Mouse (Mus musculus): Measurements from ENCODE around the gene Ccl1.

The Ccl1 gene

DNA sequence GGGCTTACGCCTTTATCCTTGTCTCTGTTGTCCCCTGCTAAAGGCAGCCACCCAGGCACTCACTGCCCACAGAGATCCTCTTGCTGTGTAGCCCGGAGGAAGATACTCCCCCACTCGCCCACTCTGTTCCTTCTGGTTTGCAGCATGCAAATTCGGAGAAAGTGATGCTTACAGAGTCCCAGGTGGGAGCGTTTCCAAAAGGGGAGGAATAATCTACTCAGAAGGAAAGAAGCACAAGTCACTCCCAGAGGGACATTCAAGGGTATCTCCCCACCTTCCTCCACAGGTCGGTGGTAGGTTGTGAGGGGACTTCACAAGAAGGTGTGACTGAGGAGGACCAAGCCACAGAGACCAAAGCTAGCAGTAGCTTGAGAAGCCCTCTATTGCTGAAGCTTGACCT, 100.3 kb downstream of the Ccl1 start:
- no peak for DNase-seq (ENCODE audit: low read depth)

- DNase-seq (ENCODE audit: low read depth), result no peak
Measured at GRCm38 (mm10) chr11:82203706-82204105, 101.8 kb downstream of the Ccl1 start.

DNA sequence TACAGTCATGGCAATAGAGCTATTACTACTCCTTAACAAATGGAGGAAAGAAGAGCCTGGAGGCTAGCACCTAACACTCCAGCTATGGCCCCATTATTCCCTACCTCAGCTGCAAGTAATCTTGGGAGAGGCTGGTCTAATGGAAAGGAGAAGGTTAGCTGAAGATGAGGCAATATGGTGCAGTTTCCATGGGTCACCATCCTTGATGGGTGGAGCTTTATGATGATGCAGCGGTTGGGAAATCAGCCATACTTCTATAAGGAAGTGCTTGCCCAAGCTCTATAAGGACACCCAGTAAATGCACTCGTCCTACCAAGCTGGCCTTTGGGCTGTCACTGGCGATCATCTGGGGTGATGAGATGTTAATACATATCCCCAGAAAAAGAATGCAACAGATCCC, 107.7 kb downstream of the Ccl1 start:
- DNase-seq (ENCODE audit: low read depth), result no peak

DNA sequence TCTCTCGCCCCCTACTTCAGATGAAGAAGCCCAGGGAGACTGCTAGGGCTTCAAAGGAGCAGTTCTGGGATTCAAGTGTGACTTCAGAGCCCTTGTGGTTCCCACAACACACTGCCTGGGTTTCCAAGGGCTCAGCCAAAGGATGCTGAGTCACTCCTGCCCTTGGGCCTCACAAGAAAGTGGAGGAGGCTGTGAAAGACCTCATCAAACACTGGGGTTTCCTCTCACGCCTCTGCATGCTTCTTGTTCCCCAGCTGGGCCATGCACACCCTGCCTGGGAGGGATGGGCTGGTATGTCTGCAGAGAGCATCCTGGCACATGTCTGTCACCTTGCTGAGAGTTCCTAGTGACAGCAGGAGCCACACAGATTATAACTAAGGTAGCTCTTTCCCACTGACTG, 110.5 kb downstream of the Ccl1 start:
- DNase-seq (ENCODE audit: low read depth), result no peak

DNA sequence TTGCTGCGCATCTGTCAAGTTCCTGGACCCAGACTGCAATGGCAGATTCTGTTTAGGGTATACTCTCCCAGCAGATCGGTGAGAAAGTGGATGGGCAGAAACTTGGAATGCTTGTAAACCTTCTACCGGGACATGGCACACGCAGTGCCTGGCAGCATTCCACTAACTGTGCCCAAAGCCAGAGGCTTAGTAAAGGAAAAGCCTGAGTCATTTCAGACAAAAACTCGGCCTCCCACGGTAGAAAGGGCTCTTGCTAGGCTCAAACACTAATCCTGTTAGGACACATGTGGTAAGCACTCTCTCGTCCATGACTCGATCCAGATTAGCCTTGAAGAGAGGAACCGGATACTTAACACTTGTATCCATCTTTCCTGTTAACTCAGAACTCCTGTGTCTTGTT, 111.7 kb downstream of the Ccl1 start:
- no peak for DNase-seq (ENCODE audit: low read depth)

DNA sequence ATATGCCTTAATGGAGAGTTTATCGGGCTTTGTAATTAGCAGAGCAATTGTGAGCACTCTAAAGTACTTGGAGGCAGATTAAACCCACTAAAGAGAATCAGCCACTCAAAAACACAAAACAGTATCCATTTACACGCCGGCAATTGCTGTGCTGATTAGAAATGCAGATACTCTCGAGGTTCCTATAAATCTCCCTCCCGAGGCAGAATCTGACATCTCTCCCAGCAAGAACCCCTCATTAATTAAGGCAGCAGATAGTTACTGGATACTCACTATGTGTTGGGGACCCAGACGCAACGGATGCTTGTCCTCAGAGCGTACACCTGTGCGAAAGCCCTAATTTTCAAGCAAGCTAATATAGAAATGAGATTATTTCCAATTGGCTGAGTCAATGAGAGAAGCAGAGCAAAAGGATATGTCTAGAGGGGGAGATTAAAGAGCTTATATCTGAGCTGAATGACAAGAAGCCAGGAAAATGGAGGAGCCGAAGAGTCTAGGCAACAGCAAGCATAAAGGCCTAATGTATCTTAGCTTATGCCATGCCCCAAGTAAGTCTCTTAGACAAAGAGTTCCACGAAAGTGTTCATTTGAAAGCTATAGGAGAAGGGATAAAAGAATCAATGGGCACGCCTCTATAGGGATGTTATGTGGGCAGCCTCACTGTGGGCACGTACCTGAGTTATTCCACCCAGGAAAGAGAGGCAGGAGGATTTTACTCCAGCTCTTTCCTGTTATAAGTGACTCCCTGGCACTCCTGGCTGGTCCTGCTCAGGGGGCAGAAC, 115.5 kb downstream of the Ccl1 start:
- DNase-seq (ENCODE audit: low read depth), result no peak

DNA sequence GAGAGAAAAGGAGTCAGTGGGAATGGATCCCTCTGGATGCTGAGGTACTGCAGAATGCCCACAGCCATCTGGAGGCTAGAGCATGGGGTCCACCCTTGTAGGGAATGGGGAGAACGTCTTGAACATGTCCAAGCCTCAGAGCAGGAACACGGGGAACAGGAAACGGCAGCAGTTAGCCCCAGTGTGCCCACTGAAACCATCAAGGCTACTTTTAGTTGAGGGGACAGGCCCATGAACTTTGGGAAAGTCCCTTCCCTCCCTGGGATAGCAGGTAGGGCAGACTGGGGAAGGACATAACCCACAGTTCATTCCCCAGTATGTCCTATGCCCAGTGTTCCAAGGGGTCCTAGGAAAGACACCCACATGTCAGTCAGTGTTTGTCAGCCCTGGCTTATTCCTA, 119.8 kb downstream of the Ccl1 start:
- no peak for DNase-seq (ENCODE audit: low read depth)

DNA sequence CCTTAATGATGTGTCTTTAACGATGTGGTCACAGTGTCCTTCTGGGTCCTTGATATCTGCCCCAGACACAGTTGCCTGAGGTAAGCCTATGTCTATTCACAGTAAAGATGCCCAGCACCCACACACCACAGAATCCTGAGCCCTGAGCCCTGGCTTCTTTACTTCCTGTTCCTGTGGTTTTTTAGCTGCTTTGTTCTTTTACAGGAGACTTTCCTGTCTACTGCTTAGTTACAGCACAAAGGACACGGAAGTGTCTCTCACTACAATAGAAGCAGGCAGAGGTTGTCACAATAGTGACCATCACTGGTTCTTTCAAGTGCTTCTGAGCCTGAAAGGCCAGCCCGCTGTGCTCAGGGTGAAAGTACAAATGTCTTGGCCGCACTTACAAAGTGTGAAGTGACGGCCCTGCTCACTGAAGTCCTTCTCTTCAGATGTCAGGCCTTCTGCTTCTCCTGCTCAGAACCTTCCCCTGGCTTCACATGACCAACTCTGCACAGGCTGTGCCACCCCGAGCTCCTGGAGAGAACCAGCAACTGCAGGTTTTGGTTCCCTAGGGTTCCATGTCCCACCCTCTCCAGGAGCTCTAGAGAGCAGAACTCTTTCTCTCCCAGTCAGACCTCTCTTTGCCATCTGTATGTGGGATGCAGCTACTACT, 122.1 kb downstream of the Ccl1 start:
- no peak for DNase-seq (ENCODE audit: low read depth)

- no peak for DNase-seq (ENCODE audit: low read depth)
Measured at GRCm38 (mm10) chr11:82182401-82182800, 123.1 kb downstream of the Ccl1 start.

- no peak for DNase-seq (ENCODE audit: low read depth)
Measured at GRCm38 (mm10) chr11:82181331-82181730, 124.2 kb downstream of the Ccl1 start.

GRCm38 (mm10) chr11:82178161-82178560, 127.3 kb downstream of the Ccl1 start:
- no peak for DNase-seq (ENCODE audit: low read depth)

- DNase-seq (ENCODE audit: low read depth), result peak; percentile 58
Measured at GRCm38 (mm10) chr11:82177711-82178110, 127.8 kb downstream of the Ccl1 start.

GRCm38 (mm10) chr11:82174794-82175193, 130.7 kb downstream of the Ccl1 start:
- peak; percentile 69 for DNase-seq (ENCODE audit: low read depth)

GRCm38 (mm10) chr11:82173491-82173890, 132.0 kb downstream of the Ccl1 start:
- no peak for DNase-seq (ENCODE audit: low read depth)

DNA sequence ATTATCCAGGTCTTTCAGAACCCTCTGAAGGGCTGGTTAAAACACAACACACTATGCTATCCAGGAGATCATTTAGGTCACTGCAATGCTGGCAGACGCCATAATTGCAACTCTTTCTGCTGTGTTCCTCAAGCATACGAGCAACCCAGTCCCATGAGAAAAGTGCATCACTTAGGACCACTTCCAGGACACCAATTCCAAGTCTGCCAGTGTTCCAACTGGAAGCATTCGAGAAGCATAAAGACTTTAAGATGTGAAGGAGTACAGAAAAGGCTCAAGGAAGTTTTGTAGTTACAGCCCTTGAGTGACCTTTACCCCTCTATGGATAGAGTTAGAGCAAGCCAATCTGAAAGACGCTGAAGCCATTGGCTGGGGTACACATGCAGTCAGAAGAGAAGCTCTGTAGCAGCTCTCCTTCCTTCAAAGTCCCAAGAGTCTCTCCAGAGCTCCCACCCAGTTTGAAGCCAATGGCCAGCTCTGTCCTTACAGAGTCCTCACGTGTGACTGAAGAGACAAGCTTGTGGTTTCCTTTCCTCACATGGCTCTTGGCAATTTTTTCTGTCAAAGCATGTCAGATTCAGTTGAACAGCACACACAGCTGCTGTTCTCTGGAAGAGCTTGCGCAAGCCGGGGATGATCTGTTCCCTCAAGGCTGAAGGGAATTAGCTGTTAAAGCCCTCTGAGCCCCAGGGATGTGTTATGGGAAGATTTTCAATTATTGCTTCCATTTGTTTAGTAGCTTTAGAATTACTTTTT, 134.0 kb downstream of the Ccl1 start:
- no peak for DNase-seq (ENCODE audit: low read depth)

DNA sequence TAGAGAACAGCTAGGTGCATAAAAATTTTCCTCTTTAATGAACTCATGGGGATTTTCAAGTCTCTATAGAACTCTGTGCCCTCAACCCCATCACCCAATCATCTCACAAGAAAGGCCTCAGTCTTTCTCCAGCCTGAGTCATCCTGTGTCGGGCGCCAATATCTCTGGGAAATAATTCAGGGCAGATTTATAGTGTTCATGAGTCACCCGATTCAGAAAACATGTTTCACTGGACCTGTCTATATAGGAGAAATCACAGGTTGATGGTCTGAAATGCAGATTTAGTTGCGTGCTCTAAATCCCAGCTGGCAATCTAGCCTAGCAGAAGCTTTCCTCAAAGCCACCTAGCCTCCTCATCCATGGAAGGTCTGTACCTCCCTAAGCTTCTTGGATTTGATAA, 136.0 kb downstream of the Ccl1 start:
- DNase-seq (ENCODE audit: low read depth), result no peak

- DNase-seq (ENCODE audit: low read depth), result no peak
Measured at GRCm38 (mm10) chr11:82168308-82168707, 137.2 kb downstream of the Ccl1 start.

DNA sequence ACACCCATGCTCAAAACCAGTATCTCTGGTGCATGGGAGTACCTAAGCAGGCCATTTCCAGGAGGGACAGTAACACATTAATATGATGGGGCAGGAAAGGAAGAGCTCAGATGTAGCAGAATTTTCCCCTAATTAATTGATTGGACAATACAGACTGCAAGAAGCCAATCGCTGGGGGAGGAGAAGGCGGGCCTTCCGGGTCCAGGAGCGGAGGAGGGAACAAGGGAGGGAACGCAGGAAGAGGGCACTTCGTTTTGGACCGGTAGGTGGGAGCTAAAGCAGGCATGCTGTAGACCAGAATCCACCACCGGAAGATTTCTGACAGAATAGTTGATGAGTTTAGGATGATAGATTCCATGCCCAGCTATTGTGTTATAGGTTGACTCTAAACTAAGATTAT, 142.2 kb downstream of the Ccl1 start:
- DNase-seq (ENCODE audit: low read depth), result no peak

GRCm38 (mm10) chr11:82159126-82159525, 146.4 kb downstream of the Ccl1 start:
- no peak for DNase-seq (ENCODE audit: low read depth)

DNA sequence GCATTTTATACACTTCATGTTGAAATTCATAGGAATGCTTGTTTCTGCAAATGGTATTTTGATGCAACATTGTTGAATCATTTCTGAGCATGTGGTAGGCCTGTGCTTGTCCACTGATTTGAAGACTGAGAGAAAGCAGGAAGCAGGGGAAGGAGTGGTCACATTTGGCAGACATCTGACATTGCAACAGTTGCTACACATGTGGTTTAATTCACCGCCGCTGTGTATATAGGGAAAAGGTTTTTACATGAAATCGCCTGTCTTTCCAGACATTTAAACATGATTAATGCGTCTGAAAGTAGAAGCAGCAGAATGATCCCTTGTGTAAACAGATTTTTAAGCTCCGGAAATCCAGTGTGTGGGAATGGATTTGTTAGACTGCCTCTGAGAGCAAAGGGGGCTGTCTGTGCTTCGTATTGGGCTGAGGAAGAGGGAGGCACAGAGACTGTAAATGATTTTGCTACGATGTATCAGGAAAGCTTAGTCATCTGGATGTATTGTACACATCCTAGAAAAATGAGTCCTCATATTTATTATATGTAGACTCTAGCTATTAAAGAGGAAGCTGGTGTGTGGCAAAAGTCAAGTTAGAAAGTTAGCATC, 165.9 kb downstream of the Ccl1 start:
- DNase-seq (ENCODE audit: low read depth), result no peak

DNA sequence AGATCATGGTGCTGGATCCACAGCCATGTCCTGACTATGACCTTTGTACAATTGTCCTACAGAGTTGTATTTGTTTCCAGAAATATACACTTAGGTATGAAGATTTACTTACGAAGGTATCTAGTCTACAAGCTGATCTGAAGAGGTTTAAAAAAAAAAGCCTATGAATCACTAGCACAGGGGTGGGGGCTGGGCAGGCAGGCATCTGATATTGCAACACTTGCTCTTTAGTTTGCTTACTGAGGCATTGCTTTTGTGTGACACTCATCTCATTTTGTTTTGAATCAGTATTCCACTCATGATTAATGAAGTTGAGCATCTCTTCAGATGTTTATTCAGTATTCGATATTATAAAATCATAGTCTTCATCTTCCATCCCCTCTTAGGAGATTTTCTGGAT, 169.3 kb downstream of the Ccl1 start:
- DNase-seq (ENCODE audit: low read depth), result no peak

- no peak for DNase-seq (ENCODE audit: low read depth)
Measured at GRCm38 (mm10) chr11:82132977-82133376, 172.5 kb downstream of the Ccl1 start.

All from c-Kit-positive CD71-negative TER-119-negative erythroid progenitor cells, embryonic 14.5 days (primary cell).